Mouse (Mus musculus): Measurements from ENCODE around the gene Thtpa. TPM values are rescaled to one million over a fixed set of nuclear protein-coding genes. Genes with fewer than 3 reads are reported as not detected.
A peak's percentile ranks its signal among the peaks of the same experiment; 100 is the strongest.

Thtpa gene
- polyA plus RNA-seq (2021): 31.8 TPM

GRCm38 (mm10) chr14:55094704-55095231, at the start of gene Thtpa:
Thtpa (plus strand) TSS chr14:55094784.
- in situ Hi-C loops (cut with MboI; ENCODE audit: low pct_unique_long_range_greater_than_20kb): no loop called here
- H3K27me3 ChIP-seq: no peaks in the 10 kb centered on the region
- TF ChIP-seq CTCF (IDR thresholded peaks at IDR 0.05): no peak
- ATAC-seq (peak; percentile 49), DNase-seq (ENCODE audit: low read depth, low spot score) (no peak)
- POLR2A ChIA-PET: interaction anchor here (0.8 to 2.7 kb wide), 3 partner anchors 12 to 71 kb away, joined by 3 to 8 read pairs (median 5); partner anchors contain the start of gene Ap1g2
- CTCF ChIA-PET: interaction anchor here (1.1 to 2.5 kb wide), 5 partner anchors 8 to 80 kb away, joined by 3 to 7 read pairs (median 6); partner anchors contain the start of gene Ngdn

- no peak for DNase-seq (ENCODE audit: low read depth, low spot score)
- CTCF ChIA-PET: interaction anchor here (0.8 to 0.9 kb wide), 3 partner anchors 19 to 28 kb away, joined by 3 read pairs; no protein-coding TSS in a partner anchor
- ATAC-seq: no peak
These were observed 46.5 kb upstream of the Thtpa start for GRCm38 (mm10) chr14:55047971-55048531.

GRCm38 (mm10) chr14:55052496-55052895, 42.1 kb upstream of the Thtpa start:
- no peak for DNase-seq (ENCODE audit: low read depth, low spot score)
- ChIA-PET POLR2A (no interaction called here), CTCF (no interaction called here)
- no peaks in the 10 kb centered on the region for H3K27me3 ChIP-seq
- in situ Hi-C loops (cut with MboI; ENCODE audit: low pct_unique_long_range_greater_than_20kb): no loop called here
- ATAC-seq: no peak
- no peak for TF ChIP-seq CTCF (IDR thresholded peaks at IDR 0.05)

More at GRCm38 (mm10) chr14:55047971-55048531, 46.5 kb upstream of the Thtpa start:
- POLR2A ChIA-PET: interaction anchor here (1.1 kb wide), 1 partner anchor 47 kb away, joined by 5 read pairs; the partner anchor contains the start of gene Thtpa
- no peak for TF ChIP-seq CTCF (IDR thresholded peaks at IDR 0.05)
- in situ Hi-C loops (cut with MboI; ENCODE audit: low pct_unique_long_range_greater_than_20kb): no loop called here
- H3K27me3 ChIP-seq: no peaks in the 10 kb centered on the region

- no peak for DNase-seq (ENCODE audit: low read depth, low spot score)
- H3K27me3 ChIP-seq: no peaks in the 10 kb centered on the region
- no peak for TF ChIP-seq CTCF (IDR thresholded peaks at IDR 0.05)
- CTCF ChIA-PET: no interaction called here
- POLR2A ChIA-PET: no interaction called here
- no peak for ATAC-seq
- in situ Hi-C loops (cut with MboI; ENCODE audit: low pct_unique_long_range_greater_than_20kb): no loop called here
These were observed 41.5 kb upstream of the Thtpa start for GRCm38 (mm10) chr14:55053050-55053449.

- DNase-seq (ENCODE audit: low read depth, low spot score): no peak
- POLR2A ChIA-PET: no interaction called here
- CTCF ChIA-PET: no interaction called here
- no peak for ATAC-seq
- in situ Hi-C loops (cut with MboI; ENCODE audit: low pct_unique_long_range_greater_than_20kb): no loop called here
- TF ChIP-seq CTCF (IDR thresholded peaks at IDR 0.05): no peak
- no peaks in the 10 kb centered on the region for H3K27me3 ChIP-seq
These were observed 40.8 kb upstream of the Thtpa start for GRCm38 (mm10) chr14:55053708-55054190.

- DNase-seq (ENCODE audit: low read depth, low spot score) (no peak), ATAC-seq (no peak)
- TF ChIP-seq CTCF (IDR thresholded peaks at IDR 0.05): no peak
- in situ Hi-C loops (cut with MboI; ENCODE audit: low pct_unique_long_range_greater_than_20kb): no loop called here
- POLR2A ChIA-PET: no interaction called here
- H3K27me3 ChIP-seq: no peaks in the 10 kb centered on the region
- CTCF ChIA-PET: no interaction called here
These were observed 40.3 kb upstream of the Thtpa start for GRCm38 (mm10) chr14:55054191-55054749.

GRCm38 (mm10) chr14:55055167-55055834, 39.3 kb upstream of the Thtpa start:
- ATAC-seq (peak; percentile 89), DNase-seq (ENCODE audit: low read depth, low spot score) (peak; percentile 90)
- in situ Hi-C loops (cut with MboI; ENCODE audit: low pct_unique_long_range_greater_than_20kb): no loop called here
- ChIA-PET CTCF (interaction anchor here (1.1 kb wide), 1 partner anchor 31 kb away, joined by 3 read pairs; no protein-coding TSS in a partner anchor), POLR2A (no interaction called here)
- H3K27me3 ChIP-seq: no peaks in the 10 kb centered on the region
- TF ChIP-seq CTCF (IDR thresholded peaks at IDR 0.05): no peak

GRCm38 (mm10) chr14:55059009-55059408, 35.6 kb upstream of the Thtpa start:
- ChIA-PET CTCF (interaction anchor here (0.9 to 1.4 kb wide), 4 partner anchors 13 to 35 kb away, joined by 3 to 4 read pairs (median 4); no protein-coding TSS in a partner anchor), POLR2A (interaction anchor here (0.7 to 1.2 kb wide), 2 partner anchors 23 to 45 kb away, joined by 3 read pairs; no protein-coding TSS in a partner anchor)
- H3K27me3 ChIP-seq: no peaks in the 10 kb centered on the region
- in situ Hi-C loops (cut with MboI; ENCODE audit: low pct_unique_long_range_greater_than_20kb): no loop called here
- ATAC-seq: no peak
- TF ChIP-seq CTCF (IDR thresholded peaks at IDR 0.05): no peak
- DNase-seq (ENCODE audit: low read depth, low spot score): no peak

- ChIA-PET CTCF (interaction anchor here (0.9 kb wide), 1 partner anchor 14 kb away, joined by 3 read pairs; no protein-coding TSS in a partner anchor), POLR2A (no interaction called here)
- ATAC-seq (no peak), DNase-seq (ENCODE audit: low read depth, low spot score) (peak; percentile 15)
- in situ Hi-C loops (cut with MboI; ENCODE audit: low pct_unique_long_range_greater_than_20kb): no loop called here
- H3K27me3 ChIP-seq: no peaks in the 10 kb centered on the region
- TF ChIP-seq CTCF (IDR thresholded peaks at IDR 0.05): no peak
These were observed 34.7 kb upstream of the Thtpa start for GRCm38 (mm10) chr14:55059931-55060330.

GRCm38 (mm10) chr14:55061845-55062244, 32.7 kb upstream of the Thtpa start:
- POLR2A ChIA-PET: no interaction called here
- CTCF ChIA-PET: no interaction called here
- in situ Hi-C loops (cut with MboI; ENCODE audit: low pct_unique_long_range_greater_than_20kb): no loop called here
- no peaks in the 10 kb centered on the region for H3K27me3 ChIP-seq
- ATAC-seq: no peak
- no peak for TF ChIP-seq CTCF (IDR thresholded peaks at IDR 0.05)
- no peak for DNase-seq (ENCODE audit: low read depth, low spot score)
